Mouse (Mus musculus) midbrain, embryonic 14.5 days (tissue): ENCODE data around the gene Pald1. TPM values are rescaled to one million over a fixed set of nuclear protein-coding genes. Genes with fewer than 3 reads are reported as not detected.

Experiments
- ATAC-seq: fragments of 200-750 bp; cut with Nextera tagmentation; 2 replicates; pipeline ENCODE4 v1.8.0; 2017; ENCODE audit warnings: moderate number of reproducible peaks, moderate library complexity; ENCODE audit not compliant: low FRiP score, low TSS enrichment
- DNase-seq: peaks from one replicate; pipeline ENCODE4 v3.0.0-alpha.2; 2015
- H3K27ac ChIP-seq: fragments of 300-500 bp; sonication (generic); replicated peaks from 2 replicates; pipeline ENCODE4 v1.5.1; 2014; ENCODE audit warnings: mild to moderate bottlenecking, low read depth, low read length, moderate library complexity
- H3K27me3 ChIP-seq: fragments of 300-500 bp; sonication (generic); 2 replicates; pipeline ENCODE4 v1.6.1; 2014; ENCODE audit warnings: low read length, control low read depth, mixed read lengths; ENCODE audit not compliant: control insufficient read depth, insufficient read depth
- H3K36me3 ChIP-seq: fragments of 300-500 bp; sonication (generic); 2 replicates; pipeline ENCODE4 v1.6.1; 2014; ENCODE audit warnings: low read length, control low read depth; ENCODE audit not compliant: control insufficient read depth, insufficient read depth
- H3K4me1 ChIP-seq: fragments of 300-500 bp; sonication (generic); 2 replicates; pipeline ENCODE4 v1.6.1; 2014; ENCODE audit warnings: mild to moderate bottlenecking, antibody characterized with exemption, low read length, control low read depth; ENCODE audit not compliant: control insufficient read depth, insufficient read depth
- H3K4me2 ChIP-seq: fragments of 300-500 bp; sonication (generic); 2 replicates; pipeline ENCODE4 v1.6.1; 2014; ENCODE audit warnings: mild to moderate bottlenecking, low read length, moderate library complexity
- H3K4me3 ChIP-seq: fragments of 300-500 bp; sonication (generic); replicated peaks from 2 replicates; pipeline ENCODE4 v1.5.1; 2014; ENCODE audit warnings: low read depth, low read length
- H3K9ac ChIP-seq: fragments of 300-500 bp; sonication (generic); replicated peaks from 2 replicates; pipeline ENCODE4 v1.6.1; 2014; ENCODE audit warnings: mild to moderate bottlenecking, low read length, moderate library complexity
- H3K9me3 ChIP-seq: fragments of 300-500 bp; sonication (generic); 2 replicates; pipeline ENCODE4 v1.6.1; 2016; ENCODE audit warnings: low read length, control low read depth, mixed read lengths; ENCODE audit not compliant: control insufficient read depth
- WGBS: fragments of 180-500 bp; shearing (Covaris S2); extraction: QIAGEN DNeasy Blood & Tissue Kit; methylation state at CpG from one replicate; pipeline ENCODE4 v1.1.7; 2014; 5-methylcytosine and 5-hydroxymethylcytosine counted together
- polyA plus RNA-seq: library from polyadenylated mRNA; unstranded; fragments of >200 nt; fragmentation: Nextera tagmentation; extraction: Ambion mirVana; gene quantifications from 2 replicates; pipeline ENCODE4 v1.2.1, GENCODE M21; 2014

Pald1 gene
- polyA plus RNA-seq, 1 experiment from 2014 or later, result 18.7 TPM

DNA sequence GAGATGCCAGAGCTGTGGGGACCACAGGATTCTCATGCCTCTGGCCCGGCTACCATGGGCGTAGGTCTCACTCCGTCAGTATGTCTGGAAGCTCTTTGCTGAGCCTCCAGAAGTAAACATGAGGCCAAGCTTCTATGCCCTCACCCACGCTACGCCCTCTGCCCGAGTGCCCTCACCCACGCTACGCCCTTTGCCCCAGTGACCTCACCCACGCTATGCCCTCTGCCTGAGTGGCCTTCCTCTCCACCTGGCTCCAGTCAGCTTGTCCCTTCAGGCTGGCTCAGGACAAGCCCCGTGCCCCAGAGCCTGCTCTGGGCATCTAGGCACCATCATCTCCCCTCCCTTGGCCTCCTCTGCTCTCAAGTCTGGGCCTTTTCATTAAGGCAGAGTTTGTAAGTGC, 55.8 kb downstream of the Pald1 start:
- H3K9ac ChIP-seq, result no peak overlapping the region
- H3K4me3 ChIP-seq, result no peak overlapping the region
- no peaks in the 10 kb centered on the region for H3K9me3 ChIP-seq
- ATAC-seq (no peak), DNase-seq (no peak)
- H3K36me3 ChIP-seq, result no peaks in the 10 kb centered on the region
- no peaks in the 10 kb centered on the region for H3K27me3 ChIP-seq
- 80% methylated on average over 10 of the region's 10 CpGs for WGBS
- H3K4me1 ChIP-seq, result no peaks in the 10 kb centered on the region
- H3K27ac ChIP-seq, result no peak overlapping the region
- H3K4me2 ChIP-seq, result no peak overlapping the region

DNA sequence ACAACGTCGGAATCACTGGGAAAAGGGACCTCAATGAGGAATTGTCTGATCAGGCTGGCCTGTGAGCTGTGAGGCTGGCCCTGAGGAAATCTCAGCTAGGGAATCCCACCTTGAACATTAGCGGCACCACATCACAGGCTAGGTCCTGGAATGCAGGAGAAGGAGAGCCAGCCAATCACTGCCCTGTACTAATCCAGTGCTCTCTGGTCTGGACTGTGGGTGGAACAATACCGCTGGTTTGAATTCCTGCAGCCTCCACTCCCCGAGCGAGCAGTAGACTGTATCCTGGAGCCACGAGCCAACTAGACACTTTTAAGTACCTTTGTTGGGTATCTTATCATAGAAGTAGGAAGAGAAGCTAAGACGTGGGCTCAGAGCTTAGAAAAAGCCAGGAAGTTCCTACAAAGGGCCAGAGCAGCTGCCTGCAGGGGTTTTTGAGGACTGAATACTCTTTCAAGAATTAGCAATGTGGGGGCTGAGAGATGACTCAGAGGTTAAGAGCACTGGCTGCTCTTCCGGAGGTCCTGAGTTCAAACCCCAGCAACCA, 57.5 kb downstream of the Pald1 start:
- H3K9ac ChIP-seq, result no peak overlapping the region
- DNase-seq (no peak), ATAC-seq (no peak)
- H3K36me3 ChIP-seq, result no peaks in the 10 kb centered on the region
- H3K27me3 ChIP-seq, result no peaks in the 10 kb centered on the region
- H3K4me1 ChIP-seq, result no peaks in the 10 kb centered on the region
- H3K9me3 ChIP-seq, result no peaks in the 10 kb centered on the region
- H3K27ac ChIP-seq, result no peak overlapping the region
- H3K4me3 ChIP-seq, result no peak overlapping the region
- H3K4me2 ChIP-seq, result no peak overlapping the region
- 32% methylated on average over 9 of the region's 9 CpGs for WGBS

DNA sequence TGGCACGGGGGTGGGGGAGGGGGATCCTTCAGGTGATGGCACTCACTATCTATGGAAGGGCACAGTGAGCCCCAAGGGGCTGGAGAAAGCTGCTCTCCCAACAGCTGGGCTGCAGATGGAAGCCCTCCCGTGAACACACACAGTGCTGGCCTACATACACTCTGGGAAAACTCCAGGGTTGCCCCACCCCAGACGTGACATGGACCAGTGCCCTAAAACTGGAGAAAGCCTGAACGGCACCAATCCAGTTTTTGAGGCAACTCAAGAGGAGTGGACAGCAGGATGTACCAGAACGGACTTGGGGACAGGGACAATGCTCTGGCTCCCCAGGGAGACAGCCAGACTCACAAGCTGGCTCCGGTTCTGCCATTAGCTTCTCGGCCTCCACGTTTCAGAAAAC, 58.6 kb downstream of the Pald1 start:
- no peaks in the 10 kb centered on the region for H3K4me1 ChIP-seq
- no peak for DNase-seq
- no peaks in the 10 kb centered on the region for H3K27me3 ChIP-seq
- no peak overlapping the region for H3K27ac ChIP-seq
- WGBS, result 76% methylated on average over 8 of the region's 8 CpGs
- ATAC-seq, result no peak
- no peaks in the 10 kb centered on the region for H3K36me3 ChIP-seq
- H3K4me2 ChIP-seq, result no peak overlapping the region
- no peak overlapping the region for H3K9ac ChIP-seq
- no peaks in the 10 kb centered on the region for H3K9me3 ChIP-seq
- H3K4me3 ChIP-seq, result no peak overlapping the region

DNA sequence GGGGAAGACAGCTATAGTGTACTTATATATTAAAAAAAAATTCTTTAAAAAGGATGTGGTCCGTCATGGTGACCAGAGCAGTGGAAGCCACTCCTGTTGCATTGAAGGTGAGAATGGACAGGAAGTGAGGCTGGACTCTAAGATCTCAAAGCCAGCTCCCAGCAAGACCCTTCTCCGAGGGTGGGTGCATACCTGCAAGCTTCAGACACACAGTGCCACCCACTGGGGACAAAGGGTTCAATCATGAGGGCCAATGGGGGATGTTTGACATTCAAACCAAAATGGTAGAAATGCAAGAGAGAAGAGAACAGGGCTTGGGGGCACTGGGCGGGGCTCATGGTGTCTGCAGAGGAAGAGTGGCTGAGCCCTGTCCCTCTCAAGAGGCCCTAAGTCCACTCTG, 64.8 kb downstream of the Pald1 start:
- no peak for ATAC-seq
- H3K4me2 ChIP-seq, result no peak overlapping the region
- no peaks in the 10 kb centered on the region for H3K27me3 ChIP-seq
- H3K36me3 ChIP-seq, result no peaks in the 10 kb centered on the region
- no peak overlapping the region for H3K27ac ChIP-seq
- H3K4me3 ChIP-seq, result no peak overlapping the region
- DNase-seq, result no peak
- H3K4me1 ChIP-seq, result no peaks in the 10 kb centered on the region
- 85% methylated on average over 3 of the region's 3 CpGs for WGBS
- no peaks in the 10 kb centered on the region for H3K9me3 ChIP-seq
- no peak overlapping the region for H3K9ac ChIP-seq

DNA sequence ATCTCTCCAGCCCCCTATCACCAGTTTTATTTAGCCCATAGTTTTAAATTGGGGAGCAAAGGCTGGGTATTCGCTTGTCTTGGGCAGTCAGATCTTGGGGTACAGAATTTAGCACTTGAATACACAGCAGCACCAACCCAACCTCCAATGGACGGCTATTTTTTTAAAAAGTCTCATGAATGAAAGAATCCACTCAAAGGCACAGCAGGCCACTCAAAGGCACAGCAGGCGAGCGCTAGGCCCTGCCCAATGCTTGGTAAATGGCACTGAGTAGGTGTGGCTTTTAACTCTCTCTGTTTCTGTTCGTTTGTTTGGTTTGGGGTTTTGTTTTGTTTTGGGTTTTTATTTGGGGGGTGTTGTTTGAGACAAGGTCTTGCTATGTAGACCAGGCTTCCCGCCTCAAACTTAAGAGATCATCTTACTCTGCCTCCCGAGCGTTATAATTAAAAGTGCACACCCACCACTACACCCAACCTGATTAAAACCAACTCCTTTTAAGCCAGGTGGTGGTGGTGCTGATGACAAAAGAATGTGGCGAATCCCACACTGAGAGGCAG, 67.9 kb downstream of the Pald1 start:
- Histone ChIP-seq H3K36me3 (no peaks in the 10 kb centered on the region), H3K4me1 (no peaks in the 10 kb centered on the region), H3K4me3 (no peak overlapping the region), H3K27me3 (no peaks in the 10 kb centered on the region), H3K27ac (no peak overlapping the region), H3K9ac (no peak overlapping the region), H3K9me3 (no peaks in the 10 kb centered on the region), H3K4me2 (no peak overlapping the region)
- DNase-seq (no peak), ATAC-seq (no peak)
- 19% methylated on average over 9 of the region's 9 CpGs for WGBS

DNA sequence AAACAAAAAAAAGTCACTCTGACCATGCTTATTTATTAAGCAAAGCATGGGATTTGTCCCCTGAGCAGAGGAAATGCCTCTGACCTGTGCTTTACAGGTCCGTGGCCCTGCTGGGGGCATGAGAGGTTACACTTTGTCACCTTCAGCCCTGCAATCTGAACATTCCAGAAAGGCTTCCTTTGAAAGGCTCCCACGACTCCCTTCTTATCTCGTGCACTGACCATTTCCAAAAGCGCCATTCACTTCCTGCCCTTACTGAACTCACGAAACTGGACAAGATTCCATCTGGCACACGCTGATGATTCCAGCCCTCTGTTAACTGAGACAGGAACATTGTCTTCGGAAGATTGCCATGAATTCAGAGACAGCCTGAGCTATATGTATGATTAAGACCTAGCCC, 69.6 kb downstream of the Pald1 start:
- 70% methylated on average over 7 of the region's 7 CpGs for WGBS
- no peaks in the 10 kb centered on the region for H3K36me3 ChIP-seq
- no peaks in the 10 kb centered on the region for H3K27me3 ChIP-seq
- ATAC-seq, result no peak
- no peak overlapping the region for H3K9ac ChIP-seq
- no peak overlapping the region for H3K4me2 ChIP-seq
- DNase-seq, result no peak
- no peak overlapping the region for H3K4me3 ChIP-seq
- no peak overlapping the region for H3K27ac ChIP-seq
- no peaks in the 10 kb centered on the region for H3K9me3 ChIP-seq
- no peaks in the 10 kb centered on the region for H3K4me1 ChIP-seq

DNA sequence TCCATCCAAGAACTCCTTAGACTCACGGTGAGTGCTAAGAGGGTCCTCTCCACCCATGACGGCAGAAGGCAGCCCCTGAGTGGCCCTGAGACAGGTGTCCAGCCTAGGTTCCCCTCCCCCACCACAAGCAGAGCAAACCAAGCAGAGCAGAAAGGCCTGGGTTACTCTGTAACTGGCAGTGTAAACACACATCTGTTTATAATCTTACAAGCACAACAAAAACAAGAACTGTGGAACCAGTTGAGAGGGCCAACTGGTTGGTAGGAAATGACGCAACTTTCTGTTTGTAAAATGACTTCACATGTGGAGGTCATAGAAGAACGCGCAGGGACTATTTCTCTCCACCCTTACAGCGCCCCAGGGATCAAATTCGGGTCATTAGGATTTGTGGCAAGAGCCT, 70.6 kb downstream of the Pald1 start:
- H3K36me3 ChIP-seq, result no peaks in the 10 kb centered on the region
- ATAC-seq (no peak), DNase-seq (no peak)
- no peaks in the 10 kb centered on the region for H3K4me1 ChIP-seq
- 73% methylated on average over 7 of the region's 7 CpGs for WGBS
- no peaks in the 10 kb centered on the region for H3K9me3 ChIP-seq
- no peak overlapping the region for H3K4me2 ChIP-seq
- no peak overlapping the region for H3K4me3 ChIP-seq
- no peak overlapping the region for H3K9ac ChIP-seq
- H3K27ac ChIP-seq, result no peak overlapping the region
- H3K27me3 ChIP-seq, result no peaks in the 10 kb centered on the region

DNA sequence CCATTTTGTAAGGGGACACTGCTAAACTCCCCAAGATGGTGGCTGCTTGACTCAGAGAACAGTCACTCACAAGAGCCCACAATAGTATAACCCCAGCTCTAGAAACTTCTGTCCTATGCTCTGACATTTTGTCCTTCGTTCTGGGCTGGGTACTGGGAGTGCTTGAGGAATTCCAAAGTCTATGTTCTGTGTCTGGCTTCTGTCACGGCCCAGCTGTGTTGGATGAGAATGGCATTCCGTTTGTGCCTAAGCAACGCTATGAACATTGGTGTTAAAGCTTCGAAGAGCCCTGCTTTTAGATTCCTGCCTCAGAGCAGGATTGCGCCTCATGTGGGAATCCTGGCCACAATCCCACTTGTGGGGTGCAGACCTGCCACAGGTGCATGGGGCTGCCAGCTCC, 71.2 kb downstream of the Pald1 start:
- no peaks in the 10 kb centered on the region for H3K9me3 ChIP-seq
- no peak overlapping the region for H3K9ac ChIP-seq
- no peak overlapping the region for H3K4me2 ChIP-seq
- no peak overlapping the region for H3K27ac ChIP-seq
- no peaks in the 10 kb centered on the region for H3K4me1 ChIP-seq
- WGBS, result 91% methylated on average over 6 of the region's 6 CpGs
- no peak overlapping the region for H3K4me3 ChIP-seq
- no peak for DNase-seq
- no peak for ATAC-seq
- H3K36me3 ChIP-seq, result no peaks in the 10 kb centered on the region
- H3K27me3 ChIP-seq, result no peaks in the 10 kb centered on the region

DNA sequence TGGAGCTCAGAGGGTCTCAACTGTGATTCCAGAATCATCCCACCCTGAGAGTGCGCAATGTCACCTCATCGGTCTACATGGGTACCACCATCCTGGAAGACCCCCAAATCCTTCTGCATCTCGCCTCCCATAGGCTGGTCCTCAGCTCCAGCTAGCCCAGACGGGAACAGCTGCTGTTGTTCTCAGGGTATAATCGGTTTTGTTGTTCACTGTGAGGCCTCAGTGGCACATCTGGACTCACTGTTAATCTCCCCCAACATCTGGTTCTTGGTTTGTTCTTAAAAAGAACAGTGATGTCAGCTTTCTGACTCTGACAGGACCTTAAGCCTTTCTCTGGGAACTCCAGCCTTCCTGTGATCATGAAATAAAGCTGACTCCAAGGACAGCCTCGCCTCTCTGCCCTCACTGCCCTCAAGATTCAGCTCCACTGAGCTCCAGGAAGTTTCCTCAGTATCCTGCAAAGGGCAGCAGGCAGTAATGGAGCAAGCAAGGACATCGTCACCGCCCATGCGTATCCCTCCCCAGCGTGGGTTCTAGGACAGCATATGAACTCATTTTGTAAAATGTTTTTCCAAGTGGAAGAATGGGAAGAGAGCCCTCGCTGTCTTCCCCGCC, 74.5 kb downstream of the Pald1 start:
- H3K27ac ChIP-seq, result no peak overlapping the region
- no peaks in the 10 kb centered on the region for H3K9me3 ChIP-seq
- no peak overlapping the region for H3K9ac ChIP-seq
- H3K4me1 ChIP-seq, result no peaks in the 10 kb centered on the region
- H3K4me2 ChIP-seq, result no peak overlapping the region
- WGBS, result 66% methylated on average over 12 of the region's 12 CpGs
- no peak for DNase-seq
- ATAC-seq, result no peak
- no peaks in the 10 kb centered on the region for H3K36me3 ChIP-seq
- no peaks in the 10 kb centered on the region for H3K27me3 ChIP-seq
- H3K4me3 ChIP-seq, result no peak overlapping the region
